Mouse (Mus musculus): ENCODE data around the gene Tatdn3. TPM values are rescaled to one million over a fixed set of nuclear protein-coding genes. Genes with fewer than 3 reads are reported as not detected.

Gene Tatdn3
- polyA plus RNA-seq, 1 experiment from 2014 or later = 15.3 TPM

- ATAC-seq (ENCODE audit: low FRiP score, low read depth) = no peak
- H3K27ac ChIP-seq = no peak overlapping the region
- peaks cover 13% of the 10 kb centered on the region; the same call in 1 of the 2 replicates for H3K27me3 ChIP-seq
- H3K9me3 ChIP-seq = no peaks in the 10 kb centered on the region
- H3K4me3 ChIP-seq = no peak overlapping the region
- peaks cover 27% of the 10 kb centered on the region for H3K4me1 ChIP-seq
- no peak overlapping the region for H3K4me2 ChIP-seq (replicated peaks)
- H3K36me3 ChIP-seq = no peaks in the 10 kb centered on the region
- 70% methylated on average over 9 of the region's 9 CpGs for WGBS
- H3K9ac ChIP-seq = no peak overlapping the region
Observed at GRCm38 (mm10) chr1:191095019-191095418, 32.3 kb upstream of the Tatdn3 start.

- Histone ChIP-seq H3K9ac (no peak overlapping the region), H3K4me1 (peaks cover 13% of the 10 kb centered on the region), H3K27me3 (0 out of 2 replicates have a peak, but pooled peaks cover 2% of the 10 kb centered on the region), H3K4me2 (replicated peaks) (no peak overlapping the region), H3K9me3 (no peaks in the 10 kb centered on the region), H3K27ac (no peak overlapping the region), H3K4me3 (no peak overlapping the region), H3K36me3 (no peaks in the 10 kb centered on the region)
- ATAC-seq (ENCODE audit: low FRiP score, low read depth) = no peak
- 75% methylated on average over 5 of the region's 5 CpGs for WGBS
Observed at GRCm38 (mm10) chr1:191093578-191093977, 30.8 kb upstream of the Tatdn3 start.

- WGBS = 79% methylated on average over 8 of the region's 8 CpGs
- Histone ChIP-seq H3K27ac (no peak overlapping the region), H3K4me1 (peaks cover 3% of the 10 kb centered on the region), H3K4me2 (replicated peaks) (no peak overlapping the region), H3K27me3 (no peaks in the 10 kb centered on the region), H3K9me3 (no peaks in the 10 kb centered on the region), H3K36me3 (no peaks in the 10 kb centered on the region), H3K9ac (no peak overlapping the region), H3K4me3 (no peak overlapping the region)
- ATAC-seq (ENCODE audit: low FRiP score, low read depth) = no peak
Observed at GRCm38 (mm10) chr1:191092050-191092449, 29.3 kb upstream of the Tatdn3 start.

GRCm38 (mm10) chr1:191089355-191089754 lies 26.6 kb upstream of the Tatdn3 start:
- Histone ChIP-seq H3K27me3 (no peaks in the 10 kb centered on the region), H3K36me3 (peaks cover 13% of the 10 kb centered on the region; the same call in 1 of the 2 replicates), H3K4me3 (no peak overlapping the region), H3K27ac (no peak overlapping the region), H3K9me3 (no peaks in the 10 kb centered on the region), H3K9ac (no peak overlapping the region), H3K4me1 (no peaks in the 10 kb centered on the region), H3K4me2 (replicated peaks) (no peak overlapping the region)
- ATAC-seq (ENCODE audit: low FRiP score, low read depth) = no peak
- 78% methylated on average over 6 of the region's 6 CpGs for WGBS

DNA sequence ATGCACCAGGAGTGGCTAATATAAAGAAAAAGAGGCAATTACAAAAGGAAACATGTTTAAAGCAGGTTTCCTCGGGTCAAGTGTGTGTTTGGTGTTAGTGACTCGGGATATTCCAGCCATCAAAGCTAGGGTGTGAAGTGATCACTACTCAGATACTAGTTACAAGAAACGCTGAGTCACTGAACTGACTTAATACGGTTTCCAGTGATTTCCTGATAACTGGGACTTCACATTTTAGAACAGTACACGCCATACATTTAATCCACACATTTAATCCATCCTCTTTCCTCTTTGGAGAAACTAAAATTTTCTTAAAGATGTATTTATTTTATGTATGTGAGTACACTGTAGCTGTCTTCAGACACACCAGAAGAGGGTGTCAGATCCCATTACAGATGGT lies 25.2 kb upstream of the Tatdn3 start:
- no peak for ATAC-seq (ENCODE audit: low FRiP score, low read depth)

DNA sequence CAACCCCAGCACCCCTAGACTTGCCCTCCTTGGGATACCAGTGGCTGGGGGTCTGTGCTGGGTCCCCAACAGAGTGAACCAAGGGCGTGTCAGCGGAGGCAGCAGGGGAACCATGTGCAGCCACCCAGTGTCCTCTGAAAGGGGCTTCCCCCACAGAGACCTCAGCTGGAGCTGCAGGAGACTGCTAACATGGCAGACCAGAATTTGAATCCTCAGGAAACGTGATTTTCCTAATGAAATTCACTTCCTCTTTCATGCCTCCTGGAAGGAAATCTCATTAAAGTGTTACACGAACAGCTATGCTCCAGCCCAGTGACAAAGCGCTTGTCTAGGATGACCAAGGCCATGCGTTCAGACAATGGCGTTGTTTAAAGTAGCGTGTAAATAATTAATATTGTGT lies 24.2 kb upstream of the Tatdn3 start:
- Histone ChIP-seq H3K4me2 (replicated peaks) (no peak overlapping the region), H3K27me3 (no peaks in the 10 kb centered on the region), H3K4me1 (no peaks in the 10 kb centered on the region), H3K36me3 (peaks cover 36% of the 10 kb centered on the region), H3K27ac (no peak overlapping the region; the same call in 1 of the 2 replicates), H3K4me3 (no peak overlapping the region), H3K9me3 (no peaks in the 10 kb centered on the region), H3K9ac (no peak overlapping the region)
- ATAC-seq (ENCODE audit: low FRiP score, low read depth) = no peak
- WGBS = 76% methylated on average over 8 of the region's 8 CpGs

More for the DNA sequence above, 25.2 kb upstream of the Tatdn3 start:
- Histone ChIP-seq H3K4me2 (replicated peaks) (no peak overlapping the region), H3K4me3 (no peak overlapping the region), H3K27me3 (no peaks in the 10 kb centered on the region), H3K9ac (no peak overlapping the region), H3K27ac (no peak overlapping the region), H3K4me1 (no peaks in the 10 kb centered on the region), H3K36me3 (peaks cover 26% of the 10 kb centered on the region), H3K9me3 (no peaks in the 10 kb centered on the region)
- 82% methylated on average over 5 of the region's 5 CpGs for WGBS

DNA sequence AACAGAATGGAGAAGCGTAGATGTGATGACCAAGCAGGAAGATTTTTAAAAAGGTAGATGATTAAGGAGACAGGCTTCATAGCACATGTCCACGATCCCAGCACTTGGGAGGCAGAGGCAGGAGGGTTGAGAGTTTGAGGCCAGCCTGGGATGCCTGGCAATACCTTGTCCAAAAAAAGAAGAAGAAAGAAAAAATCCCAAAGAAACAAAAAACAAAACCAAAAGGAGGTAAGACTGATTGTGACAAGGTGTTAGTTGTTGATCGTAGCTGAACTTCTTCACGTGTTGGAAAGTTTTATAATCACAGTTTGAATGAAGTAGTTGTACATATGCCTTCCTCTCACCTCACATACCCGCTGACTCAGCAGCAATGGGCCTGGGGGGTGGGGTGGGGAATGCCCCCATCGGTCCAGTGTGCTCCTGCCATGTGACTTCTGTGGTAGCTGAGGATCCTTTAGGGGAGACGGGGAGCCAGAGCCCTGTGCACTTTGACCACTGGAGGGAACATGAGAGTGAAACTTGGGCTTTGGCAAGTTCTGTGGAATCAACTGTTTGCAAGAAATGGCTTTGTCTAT lies 23.7 kb upstream of the Tatdn3 start:
- ATAC-seq (ENCODE audit: low FRiP score, low read depth) = no peak
- Histone ChIP-seq H3K4me2 (replicated peaks) (no peak overlapping the region), H3K36me3 (peaks cover 41% of the 10 kb centered on the region), H3K4me3 (no peak overlapping the region), H3K27ac (no peak overlapping the region; the same call in 1 of the 2 replicates), H3K27me3 (no peaks in the 10 kb centered on the region), H3K4me1 (no peaks in the 10 kb centered on the region), H3K9ac (no peak overlapping the region), H3K9me3 (no peaks in the 10 kb centered on the region)
- WGBS = 80% methylated on average over 7 of the region's 7 CpGs

GRCm38 (mm10) chr1:191085597-191085996 lies 22.9 kb upstream of the Tatdn3 start:
- ATAC-seq (ENCODE audit: low FRiP score, low read depth) = no peak

DNA sequence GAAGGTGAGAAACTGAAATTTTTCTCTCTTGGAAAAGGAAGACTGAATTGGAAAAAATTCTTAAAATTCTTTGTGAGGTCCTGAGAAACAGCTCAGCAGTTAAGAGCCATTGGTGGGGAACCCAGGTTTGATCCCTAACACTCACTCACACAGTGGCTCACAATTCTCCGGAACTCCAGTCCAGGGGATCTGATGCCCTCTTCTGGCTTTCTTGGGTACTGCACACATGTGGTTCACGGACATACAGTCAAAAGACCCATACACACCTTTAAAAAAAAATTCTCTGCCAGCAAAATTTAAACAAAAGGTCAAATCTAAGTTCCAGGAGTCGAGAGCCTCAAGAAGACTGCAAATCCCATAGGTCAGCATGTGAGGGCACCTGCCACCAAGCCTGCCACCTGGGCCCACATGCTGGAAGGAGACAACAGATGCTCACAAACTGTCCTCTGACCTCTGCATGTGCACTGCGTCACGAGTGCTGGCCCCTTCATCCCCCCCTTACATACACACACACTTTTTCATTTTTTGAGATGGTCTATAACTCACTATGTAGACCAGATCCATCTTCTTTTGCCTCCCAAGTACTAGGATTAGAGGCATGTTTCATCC lies 22.3 kb upstream of the Tatdn3 start:
- H3K36me3 ChIP-seq = peaks cover 50% of the 10 kb centered on the region
- no peak for ATAC-seq (ENCODE audit: low FRiP score, low read depth)
- H3K9me3 ChIP-seq = no peaks in the 10 kb centered on the region
- H3K27me3 ChIP-seq = no peaks in the 10 kb centered on the region
- H3K27ac ChIP-seq = no peak overlapping the region
- H3K4me3 ChIP-seq = no peak overlapping the region
- WGBS = 71% methylated on average over 5 of the region's 5 CpGs
- no peak overlapping the region for H3K4me2 ChIP-seq (replicated peaks)
- no peaks in the 10 kb centered on the region for H3K4me1 ChIP-seq
- no peak overlapping the region for H3K9ac ChIP-seq

More at GRCm38 (mm10) chr1:191085597-191085996, 22.9 kb upstream of the Tatdn3 start:
- H3K9ac ChIP-seq = no peak overlapping the region
- no peaks in the 10 kb centered on the region for H3K9me3 ChIP-seq
- no peak overlapping the region for H3K4me2 ChIP-seq (replicated peaks)
- peaks cover 44% of the 10 kb centered on the region for H3K36me3 ChIP-seq
- no peak overlapping the region for H3K27ac ChIP-seq
- no peaks in the 10 kb centered on the region for H3K4me1 ChIP-seq
- H3K4me3 ChIP-seq = no peak overlapping the region
- WGBS = 78% methylated on average over 12 of the region's 12 CpGs
- H3K27me3 ChIP-seq = no peaks in the 10 kb centered on the region

DNA sequence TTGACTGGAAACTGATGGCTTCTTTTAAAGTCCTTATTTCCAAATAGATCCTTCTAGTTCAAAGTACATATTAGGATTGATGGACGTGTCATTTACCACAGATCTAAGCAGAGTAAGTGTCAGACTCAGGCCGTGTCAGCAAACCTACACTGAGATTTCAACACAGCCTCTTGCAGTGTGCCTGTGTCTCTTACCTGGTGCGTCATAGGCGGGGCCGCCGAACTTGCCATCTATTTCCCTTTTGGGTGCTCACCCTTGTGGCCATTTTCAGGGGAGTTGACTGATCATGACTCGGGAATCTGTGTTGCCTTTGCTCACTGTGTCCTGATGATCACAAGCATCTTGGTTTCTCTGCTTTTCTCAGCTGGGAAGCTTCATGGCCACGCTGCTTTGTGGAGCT lies 20.5 kb upstream of the Tatdn3 start:
- Histone ChIP-seq H3K4me2 (replicated peaks) (no peak overlapping the region), H3K36me3 (peaks cover 65% of the 10 kb centered on the region), H3K27ac (no peak overlapping the region), H3K27me3 (no peaks in the 10 kb centered on the region), H3K4me1 (no peaks in the 10 kb centered on the region), H3K9me3 (no peaks in the 10 kb centered on the region), H3K4me3 (no peak overlapping the region), H3K9ac (no peak overlapping the region)
- ATAC-seq (ENCODE audit: low FRiP score, low read depth) = no peak
- WGBS = 86% methylated on average over 8 of the region's 8 CpGs

DNA sequence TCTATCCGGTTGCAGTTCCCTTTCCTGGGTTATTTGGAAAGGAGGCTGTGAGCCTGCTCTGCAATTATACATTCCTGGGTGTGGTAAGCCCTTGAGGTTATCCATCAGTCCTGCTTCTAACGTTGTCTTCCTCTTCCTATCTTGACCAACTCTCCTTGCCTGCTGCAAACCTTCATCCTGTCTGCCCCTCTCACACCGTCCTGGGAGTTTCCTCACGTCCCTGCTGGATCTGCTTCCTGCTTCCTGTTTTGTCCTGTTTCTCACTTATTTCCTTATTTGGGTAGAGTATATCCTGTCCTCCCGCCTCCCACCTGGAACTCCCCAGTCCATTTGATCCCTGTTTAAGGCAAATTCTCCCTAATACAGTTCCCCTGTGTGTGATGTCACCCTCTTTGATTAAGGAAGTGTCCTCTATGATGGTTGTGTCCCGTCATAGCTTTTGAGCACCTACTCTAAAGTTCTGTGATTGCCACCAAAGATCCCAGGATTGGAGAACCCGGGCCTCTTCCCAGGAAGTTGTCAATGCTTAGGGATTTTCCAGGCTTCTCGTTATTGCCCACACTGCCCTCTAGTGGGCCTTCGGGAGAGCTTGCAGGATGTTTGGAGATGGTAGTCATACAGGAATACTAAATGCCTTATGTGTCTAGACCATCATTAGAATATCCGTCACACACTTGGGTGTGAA lies 12.6 kb upstream of the Tatdn3 start:
- no peak overlapping the region for H3K4me2 ChIP-seq (replicated peaks)
- H3K9me3 ChIP-seq = no peaks in the 10 kb centered on the region
- H3K4me1 ChIP-seq = no peaks in the 10 kb centered on the region
- no peak overlapping the region for H3K27ac ChIP-seq
- 59% methylated on average over 10 of the region's 10 CpGs for WGBS
- no peak overlapping the region for H3K9ac ChIP-seq
- H3K27me3 ChIP-seq = no peaks in the 10 kb centered on the region
- ATAC-seq (ENCODE audit: low FRiP score, low read depth) = no peak
- peaks cover 84% of the 10 kb centered on the region for H3K36me3 ChIP-seq
- H3K4me3 ChIP-seq = no peak overlapping the region

DNA sequence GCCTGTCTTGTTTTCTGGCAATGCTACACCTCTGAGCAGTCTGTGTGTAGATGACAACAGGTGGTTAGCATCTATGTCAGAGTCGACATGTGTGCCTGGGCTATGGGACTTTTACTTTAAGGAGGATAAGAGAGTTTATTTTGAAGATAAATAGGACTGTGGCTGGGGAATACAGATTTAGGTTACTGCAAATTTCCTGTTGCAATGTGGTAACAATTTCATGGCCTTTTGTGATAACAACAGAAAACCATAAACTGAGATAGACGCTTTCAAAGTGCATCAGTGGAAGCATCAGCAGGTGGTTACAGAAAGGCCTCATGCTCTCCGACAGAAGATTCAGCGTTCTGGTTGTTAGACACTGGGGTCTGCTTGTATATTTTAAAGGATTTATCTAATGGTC lies 10.8 kb upstream of the Tatdn3 start:
- peaks cover 87% of the 10 kb centered on the region for H3K36me3 ChIP-seq
- H3K9me3 ChIP-seq = no peaks in the 10 kb centered on the region
- no peak overlapping the region for H3K9ac ChIP-seq
- no peak for ATAC-seq (ENCODE audit: low FRiP score, low read depth)
- no peak overlapping the region for H3K27ac ChIP-seq
- 88% methylated on average over 4 of the region's 4 CpGs for WGBS
- no peaks in the 10 kb centered on the region for H3K27me3 ChIP-seq
- H3K4me3 ChIP-seq = no peak overlapping the region
- H3K4me1 ChIP-seq = no peaks in the 10 kb centered on the region
- H3K4me2 ChIP-seq (replicated peaks) = no peak overlapping the region

Data from limb, embryonic 13.5 days (tissue).